Mouse (Mus musculus): ENCODE data around the gene Icam5. TPM values are rescaled to one million over a fixed set of nuclear protein-coding genes. Genes with fewer than 3 reads are reported as not detected.

Gene Icam5
- 0.84 TPM for polyA plus RNA-seq (2017; shearing (Covaris generic))

DNA sequence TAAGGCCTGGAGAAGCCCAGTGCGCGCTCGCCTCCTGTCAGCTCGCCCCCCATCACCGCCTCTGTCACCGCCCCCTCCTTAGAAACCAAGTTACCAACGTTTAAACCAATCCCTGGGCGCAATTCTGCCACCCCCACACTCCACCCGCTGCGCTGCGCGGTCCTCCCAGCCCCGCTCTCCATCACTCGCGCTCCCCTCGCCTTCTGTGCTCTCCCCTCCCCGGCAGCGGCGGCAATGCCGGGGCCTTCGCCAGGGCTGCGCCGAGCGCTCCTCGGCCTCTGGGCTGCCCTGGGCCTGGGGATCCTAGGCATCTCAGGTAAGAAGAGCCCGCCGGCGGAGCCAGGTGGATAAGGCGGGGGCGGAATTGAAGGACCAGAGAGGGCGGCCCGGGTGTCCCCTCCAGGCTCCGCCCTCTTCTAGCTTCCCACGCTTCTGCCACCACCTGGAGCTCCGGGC, at the start of gene Icam5:
Gene Icam5 (plus strand): TSS at position 178 of the 456 bp plus-strand sequence.

DNA sequence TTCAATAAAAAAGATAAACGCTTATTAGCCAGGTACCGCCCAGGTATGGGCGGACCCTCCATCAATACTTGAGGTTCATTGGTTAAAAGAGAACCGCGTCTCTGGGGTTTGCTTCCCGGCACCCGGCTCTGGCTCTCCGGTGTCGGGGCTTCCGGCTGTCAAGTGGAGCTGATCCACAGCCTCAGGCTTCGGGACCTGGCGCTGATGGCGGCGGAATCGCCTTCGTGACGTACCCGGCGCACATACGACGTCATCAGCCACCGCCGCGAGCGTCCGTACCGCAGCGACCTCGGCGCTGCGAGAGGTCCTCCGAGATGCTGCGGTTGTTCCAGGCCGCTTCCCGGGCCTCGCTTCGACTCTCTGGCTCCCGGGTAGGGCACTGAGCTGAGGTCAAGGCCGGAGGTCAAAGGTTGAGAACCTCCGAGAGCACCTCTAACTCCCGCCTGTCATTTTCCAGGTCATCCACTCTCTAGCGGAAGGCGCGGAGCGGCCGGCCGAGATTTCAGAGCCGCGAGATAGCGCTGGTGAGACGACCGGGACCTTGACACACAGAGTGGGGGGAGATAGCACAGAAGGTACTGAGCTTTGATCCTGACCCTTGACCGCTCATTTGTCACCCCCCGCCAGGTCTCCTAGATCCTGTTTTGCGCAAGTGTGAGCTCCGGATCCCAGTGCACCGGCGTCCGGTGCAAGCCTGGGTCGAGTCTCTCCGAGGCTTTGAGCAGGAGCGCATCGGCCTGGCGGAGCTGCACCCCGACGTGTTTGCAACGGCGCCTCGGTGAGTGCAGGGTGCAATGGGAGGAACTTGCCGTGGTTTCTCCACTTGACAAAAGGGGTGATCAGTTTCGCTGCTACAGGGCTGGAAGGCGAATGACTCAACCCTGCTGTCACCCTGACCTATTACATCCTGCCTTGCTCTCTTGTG, 29.0 kb upstream of the Icam5 start, which contains the start of gene Mrpl4:
Gene Mrpl4 (plus strand): TSS at position 112 of the 925 bp plus-strand sequence.

DNA sequence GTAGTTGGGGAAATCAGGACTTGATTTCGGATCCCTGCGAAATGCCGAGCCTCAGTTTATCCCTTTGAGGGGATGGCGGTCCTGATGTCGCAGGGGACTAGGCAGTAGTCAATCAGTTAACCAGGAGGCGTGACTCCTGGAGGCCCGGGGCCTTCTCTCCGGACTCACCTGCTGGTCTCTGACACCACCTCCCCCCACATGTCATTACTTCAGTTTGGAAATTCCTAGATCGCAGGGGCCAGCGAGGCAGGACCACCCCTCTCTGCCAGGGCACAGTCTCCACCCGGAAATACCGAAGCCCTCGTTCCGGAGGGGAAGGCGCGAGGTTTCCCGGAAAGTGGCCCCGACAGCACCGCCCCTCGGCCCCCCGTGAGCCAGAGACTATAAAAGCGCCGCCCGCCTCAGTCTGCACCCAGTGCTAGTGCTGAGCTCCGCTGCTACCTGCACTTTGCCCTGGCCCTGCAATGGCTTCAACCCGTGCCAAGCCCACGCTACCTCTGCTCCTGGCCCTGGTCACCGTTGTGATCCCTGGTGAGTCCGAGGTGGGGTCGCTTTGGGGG, 16.2 kb upstream of the Icam5 start, which contains the start of gene Icam1:
Gene Icam1 (plus strand): TSS at position 415 of the 560 bp plus-strand sequence.

DNA sequence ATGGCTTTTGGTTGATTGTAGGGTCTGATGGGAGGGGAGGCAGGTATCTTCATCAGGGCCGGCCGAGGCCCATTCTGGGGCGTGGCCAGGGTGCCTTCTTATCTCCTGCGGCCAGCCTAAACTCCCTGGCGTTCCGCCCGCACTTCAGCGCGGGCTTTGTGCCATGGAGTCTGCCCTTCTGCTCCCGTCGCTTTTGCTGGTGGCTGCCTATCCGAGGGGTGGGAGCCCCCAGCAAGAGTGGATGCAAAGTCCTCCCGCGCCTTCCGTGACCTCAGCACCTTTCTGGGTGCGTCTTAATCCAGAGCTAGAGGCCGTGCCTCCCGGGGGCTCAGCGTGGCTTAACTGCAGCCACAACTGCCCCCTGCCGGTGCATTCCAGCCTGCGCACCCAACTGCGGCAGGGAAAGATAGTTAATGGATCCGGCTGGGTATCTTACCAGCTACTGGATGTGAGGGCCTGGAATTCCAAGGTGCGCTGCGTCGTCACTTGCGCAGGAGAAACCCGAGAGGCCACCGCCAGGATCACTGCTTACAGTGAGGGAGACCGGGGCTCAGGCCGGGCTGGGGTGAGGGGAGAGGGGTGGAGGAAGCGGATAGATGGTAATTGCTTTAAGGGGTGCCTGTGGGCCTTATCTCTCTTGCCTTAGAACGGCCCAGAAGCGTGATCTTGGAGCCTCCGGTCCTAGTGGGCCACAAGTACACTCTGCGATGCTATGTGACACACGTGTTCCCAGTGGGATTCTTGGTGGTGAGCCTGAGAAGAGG, 2.4 kb upstream of the Icam5 start, which contains the start of gene Icam4:
Gene Icam4 (plus strand): TSS at position 83 of the 764 bp plus-strand sequence.

DNA sequence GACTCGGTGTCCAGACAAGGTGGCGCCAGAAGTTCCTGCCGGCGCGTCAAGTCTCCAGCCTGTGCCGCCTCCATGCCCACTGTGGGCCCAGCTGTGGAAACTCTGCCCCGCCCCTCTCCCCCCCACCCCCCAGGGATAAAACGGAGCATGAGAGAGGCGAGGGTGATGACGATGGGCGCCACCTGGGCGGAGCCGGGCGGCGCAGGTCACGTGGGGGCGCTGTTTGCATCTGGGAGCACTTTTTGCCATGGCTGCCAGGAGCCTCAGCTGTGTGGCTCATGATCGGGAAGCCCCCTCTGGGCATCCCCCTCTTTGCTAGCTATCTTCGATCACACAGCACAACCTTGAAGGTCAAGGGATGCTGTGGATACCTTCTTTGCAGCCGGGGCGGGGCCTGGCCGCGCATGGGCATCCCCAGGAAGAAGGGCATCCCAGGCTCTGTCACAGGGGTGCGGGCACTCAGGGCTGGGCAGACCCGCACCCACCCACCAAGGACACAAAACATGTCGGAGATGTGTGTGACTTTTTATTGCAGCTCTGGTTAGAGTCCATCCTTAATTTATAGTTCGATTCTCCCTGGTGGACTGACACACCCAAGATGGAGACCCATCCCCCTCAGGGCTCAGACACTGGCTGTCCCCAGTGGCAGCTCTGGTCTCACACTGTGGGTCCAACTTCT, 35.3 kb downstream of the Icam5 start, which contains the start of gene Zglp1:
Gene Zglp1 (minus strand): TSS at position 88 of the 679 bp plus-strand sequence.

DNA sequence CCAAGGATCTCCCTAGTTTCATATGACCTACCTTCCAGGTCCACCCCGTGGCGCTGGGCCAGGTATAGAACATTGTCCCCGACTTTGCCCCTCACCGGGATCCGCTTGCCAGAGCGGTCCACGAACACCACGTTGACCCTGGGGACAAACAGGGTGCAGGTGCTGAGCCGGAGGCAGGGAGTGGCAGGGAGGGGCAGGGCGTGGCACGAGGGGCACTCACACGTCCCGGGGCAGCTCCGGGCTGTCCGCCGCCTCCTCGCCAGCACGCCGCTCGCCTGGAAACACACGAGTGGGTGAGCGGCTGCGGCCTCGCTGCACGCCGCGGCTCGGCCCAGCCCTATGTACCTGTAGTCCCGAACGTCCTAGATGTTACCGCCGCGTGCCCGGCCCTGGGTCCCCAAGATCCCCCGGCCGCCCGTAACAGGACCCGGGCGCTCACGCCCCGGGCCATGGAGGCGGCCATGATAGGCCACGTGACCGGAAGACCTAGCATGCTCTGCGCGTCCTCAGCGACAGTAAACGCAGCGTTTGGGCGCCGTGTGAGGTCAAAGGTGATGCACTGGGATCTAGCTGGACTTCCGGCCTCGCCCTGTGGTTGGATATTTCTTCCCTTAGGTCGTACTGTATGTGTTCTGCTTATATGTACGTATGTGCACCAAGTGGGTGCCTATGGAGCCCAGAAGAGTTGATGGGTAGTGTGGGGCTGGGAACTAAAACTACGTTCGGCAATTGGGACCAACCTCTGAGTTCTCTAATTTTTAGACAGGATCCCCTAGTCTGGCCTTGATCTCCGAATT, 41.4 kb downstream of the Icam5 start, which contains the start of the genes Gm49373 and Fdx1l:
Gene Gm49373 (minus strand): TSS at position 53 of the 797 bp plus-strand sequence.
Gene Fdx1l (minus strand): TSS at position 571 of the 797 bp plus-strand sequence.

Other genes with a start within 250 kb of the Icam5 start
- gene Col5a3, start 217.0 kb upstream of the Icam5 start, polyA plus RNA-seq (2017; shearing (Covaris generic)): 0.24 TPM
- not detected for gene Rdh8, start 213.6 kb upstream of the Icam5 start, polyA plus RNA-seq (2017; shearing (Covaris generic))
- 46.9 TPM for gene A230050P20Rik, start 163.4 kb upstream of the Icam5 start, polyA plus RNA-seq (2017; shearing (Covaris generic))
- 0.41 TPM for gene Angptl6, start 152.3 kb upstream of the Icam5 start, polyA plus RNA-seq (2017; shearing (Covaris generic))
- gene Ppan, start 143.9 kb upstream of the Icam5 start, polyA plus RNA-seq (2017; shearing (Covaris generic)): 88.4 TPM
- 305 TPM for gene Eif3g, start 133.4 kb upstream of the Icam5 start, polyA plus RNA-seq (2017; shearing (Covaris generic))
- gene Dnmt1, start 72.2 kb upstream of the Icam5 start, polyA plus RNA-seq (2017; shearing (Covaris generic)): 96.2 TPM
- gene S1pr2, start 55.3 kb upstream of the Icam5 start, polyA plus RNA-seq (2017; shearing (Covaris generic)): 21.2 TPM
- gene Mrpl4, start 29.3 kb upstream of the Icam5 start, polyA plus RNA-seq (2017; shearing (Covaris generic)): 138 TPM
- gene Icam1, start 16.1 kb upstream of the Icam5 start, polyA plus RNA-seq (2017; shearing (Covaris generic)): 113 TPM
- 2.6 TPM for gene Icam4, start 2.7 kb upstream of the Icam5 start, polyA plus RNA-seq (2017; shearing (Covaris generic))
- 0.36 TPM for gene Zglp1, start 35.0 kb downstream of the Icam5 start, polyA plus RNA-seq (2017; shearing (Covaris generic))
- gene Gm49373, start 41.0 kb downstream of the Icam5 start, polyA plus RNA-seq (2017; shearing (Covaris generic)): not detected
- 30.7 TPM for gene Fdx1l, start 41.5 kb downstream of the Icam5 start, polyA plus RNA-seq (2017; shearing (Covaris generic))
- 7.4 TPM for gene Gm38431, start 59.9 kb downstream of the Icam5 start, polyA plus RNA-seq (2017; shearing (Covaris generic))
- 82.1 TPM for gene Raver1, start 59.9 kb downstream of the Icam5 start, polyA plus RNA-seq (2017; shearing (Covaris generic))
- gene Tyk2, start 99.2 kb downstream of the Icam5 start, polyA plus RNA-seq (2017; shearing (Covaris generic)): 96.0 TPM
- 305 TPM for gene Cdc37, start 117.9 kb downstream of the Icam5 start, polyA plus RNA-seq (2017; shearing (Covaris generic))
- 0.61 TPM for gene Pde4a, start 133.6 kb downstream of the Icam5 start, polyA plus RNA-seq (2017; shearing (Covaris generic))
- gene Keap1, start 207.3 kb downstream of the Icam5 start, polyA plus RNA-seq (2017; shearing (Covaris generic)): 27.8 TPM
- not detected for gene S1pr5, start 216.4 kb downstream of the Icam5 start, polyA plus RNA-seq (2017; shearing (Covaris generic))
- gene Atg4d, start 233.2 kb downstream of the Icam5 start, polyA plus RNA-seq (2017; shearing (Covaris generic)): 48.5 TPM

Data from CD4-positive, CD25-positive, alpha-beta regulatory T cell, adult 9 weeks (primary cell).